8 mouse cellular contexts compared by ENCODE assay signal in the genomic region with DNA sequence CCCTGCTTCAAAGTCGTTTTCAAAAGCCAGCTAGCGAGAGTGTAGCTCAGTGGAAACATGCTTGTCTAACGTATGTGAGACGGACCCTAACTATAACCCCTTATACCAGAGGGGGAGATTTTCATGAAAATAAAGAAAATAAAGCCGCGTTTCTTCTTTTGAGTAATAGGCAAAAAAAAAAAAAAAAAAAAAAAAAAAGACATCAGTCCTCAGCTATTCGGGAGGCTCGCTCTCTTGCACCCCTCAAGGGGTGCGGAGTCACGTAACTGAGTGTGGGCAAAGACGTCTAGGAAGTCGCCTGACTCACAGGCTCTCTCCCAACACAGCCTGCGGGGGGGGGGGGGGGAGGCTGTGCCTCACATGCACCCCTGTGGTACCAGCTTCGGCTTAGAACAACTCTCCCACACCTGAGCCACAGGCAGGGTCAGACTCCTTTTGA. TPM values are rescaled to one million over a fixed set of nuclear protein-coding genes. Genes with fewer than 3 reads are reported as not detected.
DNase-seq lines count a peak whose midpoint lies in the region; ATAC-seq lines count a peak whose summit lies in the region.

No protein-coding gene starts in this region.

- intact Hi-C loops in heart, postnatal 14 days (cut with DNase I): loop anchor here (10.0 kb wide), 4 partner anchors 168 to 948 kb away; partner anchors contain the start of genes Cuta, Luc7l, Phf1 and RPS10-NUDT3

- peak overlapping the region; percentile 85 for H3K9ac ChIP-seq in heart, embryonic 16.5 days (ENCODE audit: low read length)
- H3K9ac ChIP-seq in hindbrain, embryonic 15.5 days: peak overlapping the region; percentile 99
- peak overlapping the region; percentile 82 for H3K9ac ChIP-seq in midbrain, embryonic 15.5 days

- ATAC-seq in heart, embryonic 16.5 days (replicated peaks; ENCODE audit: extremely low read depth, insufficient read depth, low FRiP score): no peak
- no peak for ATAC-seq in hindbrain, embryonic 15.5 days (ENCODE audit: low FRiP score, low read depth)
- no peak for ATAC-seq in midbrain, embryonic 15.5 days (replicated peaks)

- H3K27me3 ChIP-seq in heart, embryonic 16.5 days (ENCODE audit: control insufficient read depth, insufficient read depth, low read length): 0 out of 2 replicates have a peak, but pooled peaks cover 3% of the 10 kb centered on the region
- H3K27me3 ChIP-seq in hindbrain, embryonic 15.5 days: no peaks in the 10 kb centered on the region
- H3K27me3 ChIP-seq in midbrain, embryonic 15.5 days (replicated peaks): no peaks in the 10 kb centered on the region

- H3K4me2 ChIP-seq in heart, embryonic 16.5 days (ENCODE audit: low read depth, low read length): peak overlapping the region; percentile 74
- peak overlapping the region; percentile 96 for H3K4me2 ChIP-seq in hindbrain, embryonic 15.5 days
- peak overlapping the region; percentile 62 for H3K4me2 ChIP-seq in midbrain, embryonic 15.5 days

- H3K27ac ChIP-seq in heart, embryonic 16.5 days (ENCODE audit: low read length): peak overlapping the region; percentile 89
- peak overlapping the region; percentile 97 for H3K27ac ChIP-seq in hindbrain, embryonic 15.5 days (replicated peaks)
- peak overlapping the region; percentile 98 for H3K27ac ChIP-seq in midbrain, embryonic 15.5 days

- peaks cover 20% of the 10 kb centered on the region for H3K36me3 ChIP-seq in heart, embryonic 16.5 days (ENCODE audit: control insufficient read depth, insufficient read depth)
- H3K36me3 ChIP-seq in hindbrain, embryonic 15.5 days: peaks cover 35% of the 10 kb centered on the region
- peaks cover 25% of the 10 kb centered on the region for H3K36me3 ChIP-seq in midbrain, embryonic 15.5 days (replicated peaks)

- peak overlapping the region; percentile 73 for H3K4me3 ChIP-seq in heart, embryonic 16.5 days (ENCODE audit: low read length)
- peak overlapping the region; percentile 91 for H3K4me3 ChIP-seq in hindbrain, embryonic 15.5 days
- peak overlapping the region; percentile 52 for H3K4me3 ChIP-seq in midbrain, embryonic 15.5 days

- H3K4me1 ChIP-seq in heart, embryonic 16.5 days (ENCODE audit: control insufficient read depth, insufficient read depth, low read length): peaks cover 8% of the 10 kb centered on the region
- peaks cover 53% of the 10 kb centered on the region for H3K4me1 ChIP-seq in hindbrain, embryonic 15.5 days (replicated peaks)
- H3K4me1 ChIP-seq in midbrain, embryonic 15.5 days: peaks cover 37% of the 10 kb centered on the region

- H3K9me3 ChIP-seq in heart, embryonic 16.5 days (replicated peaks; ENCODE audit: control insufficient read depth, low read length): 0 out of 2 replicates have a peak, but pooled peaks cover 4% of the 10 kb centered on the region
- no peaks in the 10 kb centered on the region for H3K9me3 ChIP-seq in hindbrain, embryonic 15.5 days
- no peaks in the 10 kb centered on the region for H3K9me3 ChIP-seq in midbrain, embryonic 15.5 days

- WGBS in heart, embryonic 16.5 days: 42% methylated on average over 14 of the region's 14 CpGs
- WGBS in hindbrain, embryonic 15.5 days: 45% methylated on average over 14 of the region's 14 CpGs
- WGBS in midbrain, embryonic 15.5 days: 43% methylated on average over 14 of the region's 14 CpGs

- no peak for DNase-seq in heart, postnatal 14 days
- peak; percentile 25 for DNase-seq in T-cell, adult 2 months (ENCODE audit: low spot score)
- DNase-seq in left cerebral cortex, adult 9 months (ENCODE audit: low spot score in 2 of 2): no peak
- DNase-seq in adrenal gland, postnatal 4 days (ENCODE audit: low spot score in 2 of 2): no peak
- no peak for DNase-seq in cerebellum, postnatal 10 days

RNA-seq across cellular contexts. Expression of gene Lemd2, which starts 1.3 kb away (rescaled TPM):
- polyA plus RNA-seq in heart, embryonic 16.5 days (2015; fragmentation: Nextera tagmentation; extraction: Ambion mirVana): 6.3 and 8.7 TPM in 2 replicates
- total RNA-seq in heart, postnatal 14 days (2021): 10 to 100 TPM; 27.4 to 28.6 TPM
- polyA plus RNA-seq in hindbrain, embryonic 15.5 days (2015; fragmentation: Nextera tagmentation; extraction: Ambion mirVana): 20.8 and 23.7 TPM in 2 replicates
- 26.1 and 26.7 TPM in 2 replicates for polyA plus RNA-seq in midbrain, embryonic 15.5 days (2015; fragmentation: Nextera tagmentation; extraction: Ambion mirVana)
- total RNA-seq in adrenal gland, postnatal 4 days (2021): 10 to 100 TPM; 69.1 to 73.3 TPM

RNA-seq across cellular contexts. Expression of gene Ip6k3, which starts 35.3 kb away (rescaled TPM):
- polyA plus RNA-seq in heart, embryonic 16.5 days (2015; fragmentation: Nextera tagmentation; extraction: Ambion mirVana): 0.44 and 0.49 TPM in 2 replicates
- total RNA-seq in heart, postnatal 14 days (2021): 10 to 100 TPM in 1 of 2 experiments, 1 to 10 TPM in 1; 8.9 to 10.7 TPM
- polyA plus RNA-seq in hindbrain, embryonic 15.5 days (2015; fragmentation: Nextera tagmentation; extraction: Ambion mirVana): 0.26 and 0.28 TPM in 2 replicates
- polyA plus RNA-seq in midbrain, embryonic 15.5 days (2015; fragmentation: Nextera tagmentation; extraction: Ambion mirVana): 0.21 and 0.40 TPM in 2 replicates
- 1 to 10 TPM; 1.1 to 2.3 TPM for total RNA-seq in adrenal gland, postnatal 4 days (2021)
